Mouse (Mus musculus) layer of hippocampus, adult 9-11 months (tissue): ENCODE measurements at regions not wholly inside any gene's neighbourhood (a gene's known extent, or its start where the extent isn't known, plus 50 kb on each side); places are given as distances from the start of the nearest gene placed in this dataset.
A peak's percentile ranks its signal among the peaks of the same experiment; 100 is the strongest.
"Not testable (repeated sequence)": the region's sequence is repeated elsewhere in the genome, so short reads cannot be mapped to it uniquely, and the experiment has no call there.

Experiments used
- DNase-seq: peaks from one replicate; pipeline ENCODE4 v3.0.0; 2022

GRCm38 (mm10) chr6:117700286-117700685, 140.7 kb upstream of the Zfp637 start:
- no peak for DNase-seq

DNA sequence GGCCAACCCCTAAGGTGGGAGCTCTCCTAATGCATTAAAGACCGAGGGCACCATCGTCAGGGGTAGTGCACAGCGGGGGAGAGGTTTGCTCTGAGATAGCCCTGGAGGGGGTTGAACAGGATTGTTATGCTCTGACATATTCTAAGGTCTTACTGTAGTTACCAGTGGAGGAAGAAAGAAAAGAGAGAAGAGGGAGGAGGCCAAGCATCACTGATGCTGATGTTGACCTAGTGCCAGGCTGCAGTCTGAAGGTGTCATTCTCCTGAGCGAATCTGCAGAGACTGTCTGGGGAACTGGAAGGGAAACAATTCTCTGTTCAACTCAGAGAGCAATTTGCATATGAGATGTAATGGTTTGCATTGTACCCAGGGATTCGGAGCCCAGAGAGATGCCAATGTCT, 139.4 kb upstream of the Zfp637 start:
- no peak for DNase-seq

DNA sequence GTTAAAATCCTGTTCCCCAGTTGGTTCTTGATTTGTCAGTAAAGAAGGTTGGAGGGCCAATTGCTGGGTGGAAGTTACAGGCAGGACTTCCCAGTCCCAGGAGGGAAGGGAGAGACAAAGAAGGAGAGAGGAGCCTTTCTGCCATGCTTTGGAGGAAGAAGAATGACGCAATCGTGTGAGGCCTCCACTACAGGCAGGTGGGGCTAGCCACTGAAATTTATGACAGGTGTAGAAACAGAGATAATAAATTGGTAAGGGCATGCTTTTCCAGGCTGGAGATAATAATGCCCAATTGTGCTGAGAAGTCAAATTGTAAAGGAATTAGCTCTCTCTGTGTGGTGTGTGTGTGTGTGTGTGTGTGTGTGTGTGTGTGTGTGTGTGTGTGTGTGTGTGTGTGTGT, 135.0 kb upstream of the Zfp637 start:
- no peak for DNase-seq

DNA sequence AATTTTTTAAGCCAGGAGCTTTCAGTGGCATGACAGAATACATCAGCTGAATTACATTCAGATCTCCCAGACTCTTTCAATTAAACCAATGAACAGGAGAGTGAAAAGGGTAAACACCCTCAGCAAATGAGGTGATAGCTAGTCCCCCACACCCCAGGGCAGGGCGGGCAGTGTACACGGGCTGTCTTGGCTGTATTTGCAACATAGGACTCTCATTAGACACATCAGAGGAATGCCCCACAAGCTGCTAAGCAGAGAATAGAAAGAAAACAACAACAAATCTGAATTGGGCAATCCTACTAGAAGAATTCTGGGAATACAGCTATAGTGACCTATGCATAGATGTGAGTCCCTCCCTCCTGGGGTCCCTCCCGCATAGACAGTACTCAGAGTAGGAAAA, 131.8 kb upstream of the Zfp637 start:
- no peak for DNase-seq

DNA sequence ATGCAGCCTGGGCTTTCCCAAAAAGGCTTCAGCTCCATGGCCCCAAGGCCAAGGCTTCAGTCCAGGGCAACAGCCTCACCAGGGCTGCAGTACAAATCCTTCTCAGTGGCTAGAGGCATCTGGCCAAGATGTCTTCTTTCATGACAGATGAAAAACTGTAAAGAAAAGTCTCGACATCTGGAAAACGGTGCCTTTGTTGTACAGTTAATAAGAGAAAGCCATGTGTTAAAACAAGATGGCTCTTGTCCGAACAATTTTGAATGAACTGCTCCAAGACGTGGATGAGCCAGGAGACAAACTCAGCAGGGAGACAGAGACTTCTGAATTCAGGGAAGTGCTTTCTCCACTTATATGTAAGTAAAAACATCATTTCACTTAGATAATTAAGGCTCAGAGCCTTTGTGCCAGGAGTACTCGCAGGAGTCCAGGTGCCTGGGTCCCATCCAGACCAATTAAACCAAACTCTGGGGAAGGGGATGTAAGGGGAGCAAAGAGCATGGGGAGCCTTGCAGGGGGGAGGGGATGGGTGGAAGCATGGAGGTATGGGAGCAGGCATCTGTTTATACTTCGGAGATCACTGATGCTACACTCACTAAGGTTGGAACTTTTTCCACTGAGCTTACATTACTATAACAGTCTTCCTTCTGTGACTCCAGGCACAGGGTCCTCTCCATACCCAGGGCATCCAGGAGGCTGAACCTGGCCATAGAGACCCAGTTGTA, 125.8 kb upstream of the Zfp637 start:
- DNase-seq: no peak

GRCm38 (mm10) chr6:117716422-117716821, 124.6 kb upstream of the Zfp637 start:
- not testable (repeated sequence) for DNase-seq

- DNase-seq: not testable (repeated sequence)
Measured at GRCm38 (mm10) chr6:117752338-117752737, 88.6 kb upstream of the Zfp637 start.

- not testable (repeated sequence) for DNase-seq
Measured at GRCm38 (mm10) chr6:117755682-117756081, 85.3 kb upstream of the Zfp637 start.

GRCm38 (mm10) chr6:117756176-117756575, 84.8 kb upstream of the Zfp637 start:
- DNase-seq: no peak

GRCm38 (mm10) chr6:117758516-117758915, 82.5 kb upstream of the Zfp637 start:
- not testable (repeated sequence) for DNase-seq

DNA sequence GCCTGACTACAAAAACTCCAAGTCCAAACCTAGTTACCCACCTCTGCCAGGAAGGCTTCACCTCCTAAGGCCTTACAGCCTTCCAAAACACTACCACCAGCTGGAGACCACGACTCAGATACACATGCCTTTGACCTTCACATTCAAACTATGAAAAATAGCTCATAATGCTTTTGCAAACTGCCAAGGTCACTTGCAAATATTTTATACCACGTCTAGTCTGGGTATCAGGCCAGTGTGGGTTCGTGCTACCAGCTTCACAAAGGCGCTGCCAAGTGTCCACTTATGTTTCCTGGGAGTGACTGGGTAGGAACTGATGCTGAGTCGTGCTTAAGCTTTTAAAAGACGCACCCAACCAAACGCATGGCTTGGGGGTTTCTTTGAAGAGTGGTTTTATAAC, 69.5 kb upstream of the Zfp637 start:
- DNase-seq: no peak

DNA sequence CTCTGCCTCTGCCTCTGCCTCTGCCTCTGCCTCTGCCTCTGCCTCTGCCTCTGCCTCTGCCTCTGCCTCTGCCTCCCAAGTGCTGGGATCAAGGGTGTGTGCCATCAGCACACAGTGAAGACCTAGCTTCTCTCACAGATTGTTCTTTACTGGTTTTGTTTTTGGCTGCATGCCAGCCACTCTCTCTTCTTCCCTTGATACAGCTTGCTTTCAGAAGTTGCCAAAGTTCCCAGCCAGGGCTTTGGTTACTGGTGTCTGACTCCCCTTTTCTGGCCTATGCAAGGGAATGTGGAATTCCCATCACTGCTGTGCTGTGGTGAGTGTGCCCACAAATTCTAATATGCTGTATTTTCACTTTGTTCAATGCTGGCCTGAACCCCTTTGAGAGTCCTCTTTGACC, 68.6 kb upstream of the Zfp637 start:
- no peak for DNase-seq

DNA sequence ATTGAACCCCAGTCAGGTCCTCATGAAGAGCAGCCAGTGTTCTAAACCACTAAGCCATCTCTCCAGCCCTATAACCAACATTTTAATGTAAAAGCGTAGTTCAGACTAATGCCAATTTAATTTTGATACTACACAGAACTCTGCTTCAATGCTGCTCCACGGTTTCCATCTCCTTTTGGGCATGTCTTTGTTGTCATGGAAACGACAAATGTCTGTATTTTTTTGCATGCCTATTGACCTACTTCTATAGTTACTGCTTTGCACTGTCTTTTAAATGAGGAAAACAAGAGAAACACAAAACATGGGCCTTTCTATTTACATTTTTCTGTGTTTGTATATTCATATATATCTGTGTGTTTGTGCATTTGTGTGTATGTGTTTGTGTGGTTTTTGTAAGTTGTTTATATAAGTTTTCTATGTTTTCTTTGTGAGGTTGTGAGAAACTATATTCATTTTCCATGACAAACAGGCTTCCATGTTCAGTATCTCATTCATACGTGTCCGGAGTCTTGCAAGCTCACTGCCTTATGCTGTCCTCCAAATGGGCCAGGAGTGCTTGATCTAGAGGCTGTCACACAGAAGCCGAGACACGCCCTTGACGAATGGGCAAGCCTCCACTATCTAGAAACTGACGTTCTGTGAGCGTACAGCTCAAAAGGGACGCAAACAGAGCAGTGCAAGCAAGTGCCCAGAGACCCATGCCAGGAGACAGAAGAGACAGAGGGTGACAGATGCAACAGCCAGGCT, 65.5 kb upstream of the Zfp637 start:
- DNase-seq: peak; percentile 13

DNA sequence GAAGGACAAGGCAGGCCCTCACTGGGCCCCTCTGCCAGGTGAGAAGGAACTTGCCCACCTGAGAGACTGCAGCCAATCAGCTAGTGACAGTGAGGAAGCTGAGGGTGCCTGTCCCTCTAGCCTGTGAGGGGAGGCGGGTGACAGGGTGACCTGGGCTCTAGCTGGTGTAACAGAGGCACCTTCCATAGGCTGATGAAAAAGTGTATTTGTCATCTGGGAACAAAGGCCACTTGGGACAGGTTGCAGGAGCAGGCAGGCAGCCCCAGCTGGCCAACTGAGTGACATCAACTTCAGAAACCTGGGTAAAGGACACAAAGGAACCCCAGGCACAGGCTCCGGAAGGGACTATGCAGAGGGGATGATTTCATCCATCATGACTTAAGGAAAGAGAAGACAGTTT, 63.0 kb upstream of the Zfp637 start:
- no peak for DNase-seq

- no peak for DNase-seq
Measured at GRCm38 (mm10) chr6:117778481-117778880, 62.5 kb upstream of the Zfp637 start.

DNA sequence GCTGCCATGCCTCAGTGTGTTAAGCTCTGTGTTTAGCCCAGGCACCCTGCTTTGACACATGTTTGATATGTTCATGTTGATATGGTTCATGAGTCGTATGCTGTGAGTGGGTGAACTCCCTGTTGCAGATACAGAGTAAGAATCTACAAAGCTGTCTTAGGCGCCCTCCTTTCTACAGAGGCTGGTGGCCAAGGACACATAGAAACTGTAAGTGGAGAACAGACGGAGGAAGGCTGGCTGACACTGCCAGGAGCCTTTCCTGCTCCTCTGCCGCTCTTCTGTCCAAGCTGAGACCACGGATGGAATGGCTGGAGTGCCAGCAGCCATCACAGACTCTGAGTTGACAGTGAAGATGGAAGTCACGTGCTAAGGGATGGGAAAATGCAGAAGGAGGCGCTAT, 62.0 kb upstream of the Zfp637 start:
- DNase-seq: no peak

- DNase-seq: no peak
Measured at GRCm38 (mm10) chr6:117788580-117789540, 52.1 kb upstream of the Zfp637 start.

DNA sequence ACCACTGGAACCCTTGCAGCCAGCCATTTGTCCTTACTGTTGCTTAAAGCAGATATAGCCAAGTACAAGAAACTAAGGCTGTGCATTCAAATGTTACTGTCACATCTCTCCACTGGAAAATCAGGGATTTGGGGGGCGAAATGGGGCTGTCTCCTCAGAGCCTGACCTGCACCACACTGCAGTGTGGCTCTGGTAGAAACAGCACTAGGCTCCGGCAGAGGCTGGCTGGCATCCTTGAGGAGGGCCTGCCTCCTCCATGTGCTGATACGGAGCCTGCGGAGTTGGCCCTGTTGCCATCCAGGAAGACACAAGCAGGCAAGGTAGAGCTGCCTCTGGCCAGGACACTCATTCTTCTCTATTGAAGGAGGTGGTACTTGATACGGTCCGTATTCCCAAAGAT, 50.4 kb upstream of the Zfp637 start:
- DNase-seq: no peak
